Mouse (Mus musculus) forebrain, embryonic 11.5 days (tissue): Measurements from ENCODE around the gene Gm20379. TPM values are rescaled to one million over a fixed set of nuclear protein-coding genes. Genes with fewer than 3 reads are reported as not detected.

Experiments
- ATAC-seq: fragments of 200-750 bp; cut with Nextera tagmentation; replicated peaks from 2 replicates; pipeline ENCODE4 v1.8.0; 2017; ENCODE audit warnings: moderate TSS enrichment; ENCODE audit not compliant: low FRiP score
- DNase-seq: peaks from one replicate; pipeline ENCODE4 v3.0.0-alpha.2; 2017; ENCODE audit warnings: low spot score
- H3K27ac ChIP-seq: fragments of 300-500 bp; sonication (generic); 2 replicates; pipeline ENCODE4 v1.5.1; 2014; ENCODE audit warnings: low read depth, low read length
- H3K27me3 ChIP-seq: fragments of 300-500 bp; sonication (generic); 2 replicates; pipeline ENCODE4 v1.6.1; 2014; ENCODE audit warnings: mild to moderate bottlenecking, low read length, mixed read lengths; ENCODE audit not compliant: control insufficient read depth, insufficient read depth
- H3K36me3 ChIP-seq: fragments of 300-500 bp; sonication (generic); 2 replicates; pipeline ENCODE4 v1.6.1; 2014; ENCODE audit warnings: mild to moderate bottlenecking, low read length, moderate library complexity, mixed read lengths; ENCODE audit not compliant: control insufficient read depth, insufficient read depth
- H3K4me1 ChIP-seq: fragments of 300-500 bp; sonication (generic); replicated peaks from 2 replicates; pipeline ENCODE4 v1.6.1; 2014; ENCODE audit warnings: low read length, mixed read lengths; ENCODE audit not compliant: control insufficient read depth, insufficient read depth
- H3K4me2 ChIP-seq: fragments of 300-500 bp; sonication (generic); 2 replicates; pipeline ENCODE4 v1.6.1; 2014; ENCODE audit warnings: low read depth, mild to moderate bottlenecking, low read length, moderate library complexity, mixed read lengths; ENCODE audit not compliant: severe bottlenecking
- H3K4me3 ChIP-seq: fragments of 300-500 bp; sonication (generic); 2 replicates; pipeline ENCODE4 v1.5.1; 2014; ENCODE audit warnings: low read depth, low read length
- H3K9ac ChIP-seq: fragments of 300-500 bp; sonication (generic); 2 replicates; pipeline ENCODE4 v1.6.1; 2014; ENCODE audit warnings: low read length
- H3K9me3 ChIP-seq: fragments of 300-500 bp; sonication (generic); 2 replicates; pipeline ENCODE4 v1.6.1; 2016; ENCODE audit warnings: low read length, mixed read lengths; ENCODE audit not compliant: control insufficient read depth
- WGBS: fragments of 180-500 bp; shearing (Covaris S2); extraction: QIAGEN DNeasy Blood & Tissue Kit; methylation state at CpG from one replicate; pipeline ENCODE4 v1.1.7; 2014; 5-methylcytosine and 5-hydroxymethylcytosine counted together
- polyA plus RNA-seq: library from polyadenylated mRNA; unstranded; fragments of >200 nt; fragmentation: Nextera tagmentation; extraction: Ambion mirVana; gene quantifications from 2 replicates; pipeline ENCODE4 v1.2.1, GENCODE M21; 2014

The Gm20379 gene
- polyA plus RNA-seq, result 1.3 and 1.9 TPM in 2 replicates

GRCm38 (mm10) chr13:92305680-92306079 is at the start of gene Gm20379:
Gm20379 (plus strand) TSS chr13:92305980.
- ATAC-seq, result no peak
- H3K4me3 ChIP-seq, result no peak within 1 kb of the TSS
- H3K27me3 ChIP-seq, result no peaks in the 10 kb centered on the region
- no peaks in the 10 kb centered on the region for H3K9me3 ChIP-seq
- H3K9ac ChIP-seq, result no peak within 1 kb of the TSS
- WGBS, result 96% methylated on average over 11 of the region's 11 CpGs
- no peak for DNase-seq
- no peak within 1 kb of the TSS for H3K27ac ChIP-seq
- no peak within 1 kb of the TSS for H3K4me2 ChIP-seq
- H3K4me1 ChIP-seq, result no peaks in the 10 kb centered on the region
- no peaks in the 10 kb centered on the region; the same call in 1 of the 2 replicates for H3K36me3 ChIP-seq

GRCm38 (mm10) chr13:92261329-92261728 is 44.5 kb upstream of the Gm20379 start:
- no peak for ATAC-seq
- Histone ChIP-seq H3K36me3 (no peaks in the 10 kb centered on the region), H3K9me3 (no peaks in the 10 kb centered on the region), H3K27me3 (no peaks in the 10 kb centered on the region), H3K27ac (no peak overlapping the region), H3K4me3 (no peak overlapping the region), H3K9ac (no peak overlapping the region), H3K4me1 (no peaks in the 10 kb centered on the region), H3K4me2 (no peak overlapping the region)
- WGBS, result 87% methylated on average over 5 of the region's 5 CpGs
- DNase-seq, result no peak

- H3K4me3 ChIP-seq, result no peak overlapping the region
- ATAC-seq, result no peak
- H3K9me3 ChIP-seq, result no peaks in the 10 kb centered on the region
- no peaks in the 10 kb centered on the region for H3K36me3 ChIP-seq
- H3K9ac ChIP-seq, result no peak overlapping the region
- no peaks in the 10 kb centered on the region for H3K4me1 ChIP-seq
- 88% methylated on average over 6 of the region's 6 CpGs for WGBS
- no peak overlapping the region for H3K27ac ChIP-seq
- DNase-seq, result no peak
- H3K4me2 ChIP-seq, result no peak overlapping the region
- H3K27me3 ChIP-seq, result no peaks in the 10 kb centered on the region
Measured at GRCm38 (mm10) chr13:92263566-92263965, 42.2 kb upstream of the Gm20379 start.

GRCm38 (mm10) chr13:92267076-92267475 is 38.7 kb upstream of the Gm20379 start:
- H3K4me1 ChIP-seq, result no peaks in the 10 kb centered on the region
- no peak overlapping the region for H3K4me2 ChIP-seq
- no peaks in the 10 kb centered on the region for H3K36me3 ChIP-seq
- H3K9ac ChIP-seq, result no peak overlapping the region
- no peak overlapping the region for H3K27ac ChIP-seq
- H3K4me3 ChIP-seq, result no peak overlapping the region
- no peak for ATAC-seq
- H3K27me3 ChIP-seq, result no peaks in the 10 kb centered on the region
- WGBS, result 95% methylated on average over 3 of the region's 3 CpGs
- no peaks in the 10 kb centered on the region for H3K9me3 ChIP-seq
- DNase-seq, result no peak

- no peaks in the 10 kb centered on the region for H3K4me1 ChIP-seq
- no peaks in the 10 kb centered on the region for H3K36me3 ChIP-seq
- no peak overlapping the region for H3K27ac ChIP-seq
- no peak overlapping the region for H3K9ac ChIP-seq
- DNase-seq (no peak), ATAC-seq (no peak)
- no peak overlapping the region for H3K4me2 ChIP-seq
- no peaks in the 10 kb centered on the region for H3K27me3 ChIP-seq
- 92% methylated on average over 14 of the region's 14 CpGs for WGBS
- H3K9me3 ChIP-seq, result no peaks in the 10 kb centered on the region
- H3K4me3 ChIP-seq, result no peak overlapping the region
Measured at GRCm38 (mm10) chr13:92274274-92275198, 31.2 kb upstream of the Gm20379 start.

- WGBS, result 96% methylated on average over 9 of the region's 9 CpGs
- Histone ChIP-seq H3K27me3 (no peaks in the 10 kb centered on the region), H3K4me1 (no peaks in the 10 kb centered on the region), H3K9me3 (no peaks in the 10 kb centered on the region), H3K4me2 (no peak overlapping the region), H3K36me3 (no peaks in the 10 kb centered on the region), H3K27ac (no peak overlapping the region), H3K9ac (no peak overlapping the region), H3K4me3 (no peak overlapping the region)
- ATAC-seq (no peak), DNase-seq (no peak)
Measured at GRCm38 (mm10) chr13:92275292-92275691, 30.5 kb upstream of the Gm20379 start.

GRCm38 (mm10) chr13:92277027-92277426 is 28.8 kb upstream of the Gm20379 start:
- Histone ChIP-seq H3K4me1 (no peaks in the 10 kb centered on the region), H3K27ac (no peak overlapping the region), H3K36me3 (no peaks in the 10 kb centered on the region), H3K9ac (no peak overlapping the region), H3K4me2 (no peak overlapping the region), H3K4me3 (no peak overlapping the region), H3K9me3 (no peaks in the 10 kb centered on the region), H3K27me3 (no peaks in the 10 kb centered on the region)
- ATAC-seq (no peak), DNase-seq (no peak)
- WGBS, result 92% methylated on average over 2 of the region's 2 CpGs

- Histone ChIP-seq H3K9ac (no peak overlapping the region), H3K27ac (no peak overlapping the region), H3K4me3 (no peak overlapping the region), H3K4me2 (no peak overlapping the region), H3K9me3 (no peaks in the 10 kb centered on the region), H3K4me1 (no peaks in the 10 kb centered on the region), H3K36me3 (no peaks in the 10 kb centered on the region), H3K27me3 (no peaks in the 10 kb centered on the region)
- DNase-seq, result no peak
- ATAC-seq, result no peak
- 88% methylated on average over 4 of the region's 4 CpGs for WGBS
Measured at GRCm38 (mm10) chr13:92291605-92292004, 14.2 kb upstream of the Gm20379 start.

GRCm38 (mm10) chr13:92293883-92294282 is 11.9 kb upstream of the Gm20379 start:
- no peak overlapping the region for H3K9ac ChIP-seq
- no peaks in the 10 kb centered on the region for H3K36me3 ChIP-seq
- H3K27me3 ChIP-seq, result no peaks in the 10 kb centered on the region
- H3K4me1 ChIP-seq, result no peaks in the 10 kb centered on the region
- no peak overlapping the region for H3K4me3 ChIP-seq
- ATAC-seq (no peak), DNase-seq (no peak)
- H3K4me2 ChIP-seq, result no peak overlapping the region
- no peak overlapping the region for H3K27ac ChIP-seq
- no peaks in the 10 kb centered on the region for H3K9me3 ChIP-seq
- 91% methylated on average over 5 of the region's 5 CpGs for WGBS
